19 mouse cellular contexts compared by ENCODE assay signal in the genomic region with DNA sequence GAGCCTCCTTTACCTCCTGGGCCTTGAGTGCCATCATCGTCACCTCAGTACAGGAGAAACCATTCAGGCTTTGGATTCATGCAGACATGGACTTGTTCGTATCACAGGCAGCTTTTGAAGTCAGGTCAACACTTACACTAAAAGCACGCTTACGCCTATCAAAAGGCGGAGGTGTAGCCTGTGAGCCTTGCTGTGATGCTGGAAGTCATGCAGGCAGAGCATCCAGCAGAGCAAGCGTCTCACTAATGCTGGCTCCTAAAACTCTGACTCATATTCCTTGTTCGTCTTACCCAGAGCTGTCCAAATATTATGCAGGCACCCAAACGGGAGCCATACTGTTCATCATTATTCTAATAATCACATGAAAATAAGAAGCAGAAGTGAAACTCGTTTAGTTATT.
DNase-seq lines count a peak whose midpoint lies in the region; ATAC-seq and TF ChIP-seq lines count a peak whose summit lies in the region.
"Had no signal": no experiment of that assay in that cellular context is flagged by ENCODE, and none has a peak within 500 bp of the region (broad histone marks: within the 10 kb centered on the region; RNA-seq: fewer than 3 reads in every experiment).

No protein-coding gene starts in this region.

- peak; percentile 65; the same call in 1 of the 2 replicates for ATAC-seq in cerebellum, adult (ENCODE audit: insufficient number of reproducible peaks, low FRiP score, low TSS enrichment)
- peak; percentile 82 for ATAC-seq in frontal cortex, adult (ENCODE audit: low TSS enrichment)
- ATAC-seq: activated CD4-positive, CD25-positive, alpha-beta regulatory T cell, adult 4 months; hindbrain, postnatal 0 days; Patski had no signal

- no peak for DNase-seq in cerebellum, postnatal 14 days
- DNase-seq in frontal cortex, postnatal 10 days (ENCODE audit: low spot score in 2 of 2), result no peak
- peak; percentile 24 for DNase-seq in brain, embryonic 14.5 days (ENCODE audit: low read depth)
- DNase-seq in thymus, postnatal 36 days, result no peak
- no peak for DNase-seq in right cerebral cortex, adult 2 months (ENCODE audit: low spot score in 2 of 2)
- DNase-seq: adrenal gland, adult 2 months; adrenal gland, postnatal 25 days; cerebellum, adult 9-11 months; embryo, embryonic 11 days; gastrocnemius, adult 2 months; gastrocnemius, postnatal 25 days; heart, adult 18-20 months; heart, postnatal 10 days; kidney, adult 18-20 months had no signal

- TF ChIP-seq POLR2A in brain, embryonic 14.5 days (IDR thresholded peaks at IDR 0.05; ENCODE audit: borderline replicate concordance, extremely low read depth, insufficient read depth, insufficient read length, poor library complexity, severe bottlenecking), result no peak

- TF ChIP-seq CTCF in brain, embryonic 14.5 days (IDR thresholded peaks at IDR 0.05; ENCODE audit: borderline replicate concordance, extremely low read depth, insufficient read depth, insufficient read length), result no peak
